29 mouse cellular contexts compared by ENCODE assay signal in the genomic region with DNA sequence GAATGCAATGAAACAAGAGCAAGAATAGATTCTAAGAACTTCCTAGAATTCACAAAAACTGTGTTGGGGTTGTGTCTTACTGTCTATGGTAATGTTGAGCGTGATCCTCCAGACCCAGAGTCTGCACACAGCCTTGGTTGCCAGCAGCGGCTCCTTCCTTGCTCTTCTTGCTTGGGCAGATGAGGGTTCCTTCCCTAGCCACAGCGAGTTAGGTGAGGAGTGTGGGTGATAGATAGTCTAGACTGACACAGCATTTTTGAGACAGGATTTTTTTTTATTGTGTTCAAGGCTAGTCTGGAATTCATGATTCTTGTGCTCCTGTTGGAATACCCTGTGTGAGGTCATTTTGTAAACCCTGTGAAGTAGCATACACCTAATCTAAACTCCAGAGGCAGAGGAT. TPM values are rescaled to one million over a fixed set of nuclear protein-coding genes. Genes with fewer than 3 reads are reported as not detected.
A peak's percentile ranks its signal among the peaks of the same experiment; 100 is the strongest.
DNase-seq lines count a peak whose midpoint lies in the region; ATAC-seq and TF ChIP-seq lines count a peak whose summit lies in the region.
"Had no signal": no experiment of that assay in that cellular context is flagged by ENCODE, and none has a peak within 500 bp of the region (broad histone marks: within the 10 kb centered on the region; RNA-seq: fewer than 3 reads in every experiment).

No protein-coding gene starts in this region.

- H3K27ac ChIP-seq in liver, embryonic 11.5 days (ENCODE audit: low read depth, low read length): peak overlapping the region; percentile 5; the same call in 1 of the 2 replicates
- peak overlapping the region; percentile 21; the same call in 1 of the 2 replicates for H3K27ac ChIP-seq in liver, embryonic 16.5 days (ENCODE audit: low read length)
- H3K27ac ChIP-seq in heart, embryonic 10.5 days: no peak overlapping the region
- no peak overlapping the region for H3K27ac ChIP-seq in layer of hippocampus, adult 2 months
- H3K27ac ChIP-seq: hindbrain, embryonic 13.5 days; left cerebral cortex, adult 2 months; limb, embryonic 13.5 days; midbrain, embryonic 13.5 days had no signal

- H3K9me3 ChIP-seq in G1E (replicated peaks): no peaks in the 10 kb centered on the region
- no peaks in the 10 kb centered on the region for H3K9me3 ChIP-seq in liver, embryonic 11.5 days (ENCODE audit: control insufficient read depth, low read length)
- H3K9me3 ChIP-seq in liver, embryonic 16.5 days (replicated peaks; ENCODE audit: control insufficient read depth, low read length): no peaks in the 10 kb centered on the region
- no peaks in the 10 kb centered on the region for H3K9me3 ChIP-seq in heart, embryonic 10.5 days
- H3K9me3 ChIP-seq: heart, embryonic 12.5 days; hindbrain, embryonic 13.5 days; limb, embryonic 13.5 days; midbrain, embryonic 13.5 days had no signal

- H3K9ac ChIP-seq in liver, embryonic 11.5 days (ENCODE audit: low read depth, low read length): no peak overlapping the region
- peak overlapping the region; percentile 14; the same call in 1 of the 2 replicates for H3K9ac ChIP-seq in liver, embryonic 16.5 days (ENCODE audit: low read depth, low read length)
- H3K9ac ChIP-seq: heart, embryonic 12.5 days; hindbrain, embryonic 13.5 days; limb, embryonic 13.5 days; midbrain, embryonic 13.5 days had no signal

- H3K36me3 ChIP-seq in G1E (replicated peaks): peaks cover 42% of the 10 kb centered on the region
- H3K36me3 ChIP-seq in liver, embryonic 11.5 days (ENCODE audit: control insufficient read depth, insufficient read depth, low read length): peaks cover 7% of the 10 kb centered on the region; the same call in 1 of the 2 replicates
- peaks cover 3% of the 10 kb centered on the region for H3K36me3 ChIP-seq in liver, embryonic 16.5 days (ENCODE audit: control insufficient read depth, insufficient read depth)
- H3K36me3 ChIP-seq in heart, embryonic 10.5 days: peaks cover 10% of the 10 kb centered on the region

- peak; percentile 29 for DNase-seq in G1E (ENCODE audit: low spot score)
- peak; percentile 22 for DNase-seq in c-Kit-positive CD71-positive TER-119-positive erythroid progenitor cells, embryonic 14.5 days (ENCODE audit: low spot score)
- no peak for DNase-seq in liver, embryonic 11.5 days (ENCODE audit: low spot score)
- no peak for DNase-seq in thymus, postnatal 36 days
- DNase-seq in adrenal gland, adult (ENCODE audit: inconsistent age in 2 of 2, low spot score in 1 of 2): no peak
- no peak for DNase-seq in heart, embryonic 10.5 days (ENCODE audit: low spot score)
- DNase-seq in layer of hippocampus, adult 2 months (ENCODE audit: low spot score in 2 of 2): no peak
- DNase-seq: adrenal gland, postnatal 14 days; cerebellum, adult 18-20 months; cerebellum, postnatal 10 days; gastrocnemius, postnatal 14 days; heart, postnatal 4 days; kidney, adult 8-10 months; kidney, postnatal 10 days; lung, adult 2 months; lung, postnatal 10 days; retina, postnatal 1 day; right cerebral cortex, postnatal 14 days; thymus, postnatal 14 days had no signal

- no peaks in the 10 kb centered on the region for H3K27me3 ChIP-seq in G1E (ENCODE audit: insufficient read depth, low read length)
- no peaks in the 10 kb centered on the region for H3K27me3 ChIP-seq in liver, embryonic 11.5 days (replicated peaks; ENCODE audit: control insufficient read depth, insufficient read depth, low read length)
- H3K27me3 ChIP-seq in liver, embryonic 16.5 days (ENCODE audit: control insufficient read depth, insufficient read depth, low read depth, low read length): no peaks in the 10 kb centered on the region
- no peaks in the 10 kb centered on the region for H3K27me3 ChIP-seq in heart, embryonic 10.5 days (ENCODE audit: insufficient read depth, poor library complexity, severe bottlenecking)
- H3K27me3 ChIP-seq: heart, embryonic 12.5 days; hindbrain, embryonic 13.5 days; limb, embryonic 13.5 days; midbrain, embryonic 13.5 days; Patski had no signal

- H3K4me1 ChIP-seq in G1E (ENCODE audit: insufficient read depth, low read depth, low read length): peaks cover 42% of the 10 kb centered on the region
- H3K4me1 ChIP-seq in liver, embryonic 11.5 days (replicated peaks; ENCODE audit: control insufficient read depth, insufficient read depth, low read length): peaks cover 19% of the 10 kb centered on the region
- H3K4me1 ChIP-seq in liver, embryonic 16.5 days (ENCODE audit: control insufficient read depth, low read depth, low read length): peaks cover 24% of the 10 kb centered on the region
- H3K4me1 ChIP-seq in heart, embryonic 10.5 days: no peaks in the 10 kb centered on the region
- H3K4me1 ChIP-seq: hindbrain, embryonic 13.5 days; limb, embryonic 13.5 days; midbrain, embryonic 13.5 days had no signal

- H3K4me3 ChIP-seq in G1E (ENCODE audit: low read depth, low read length): no peak overlapping the region
- H3K4me3 ChIP-seq in liver, embryonic 11.5 days (ENCODE audit: low read depth, low read length): no peak overlapping the region
- H3K4me3 ChIP-seq in liver, embryonic 16.5 days (ENCODE audit: low read depth, low read length): no peak overlapping the region
- H3K4me3 ChIP-seq in heart, embryonic 10.5 days: no peak overlapping the region
- no peak overlapping the region for H3K4me3 ChIP-seq in layer of hippocampus, adult 2 months
- H3K4me3 ChIP-seq: heart, embryonic 12.5 days; hindbrain, embryonic 13.5 days; left cerebral cortex, adult 2 months; limb, embryonic 13.5 days; midbrain, embryonic 13.5 days had no signal

- TF ChIP-seq CTCF in G1E (IDR thresholded peaks at IDR 0.05; ENCODE audit: low read depth, low read length): no peak
- no peak for TF ChIP-seq CTCF in layer of hippocampus, adult 2 months (conservative IDR thresholded peaks at IDR 0.05)

- ATAC-seq in G1E (ENCODE audit: extremely low read depth, insufficient number of reproducible peaks, low FRiP score, poor library complexity, severe bottlenecking): peak; percentile 74
- ATAC-seq in liver, embryonic 11.5 days (replicated peaks; ENCODE audit: low FRiP score): peak; percentile 83
- peak; percentile 80 for ATAC-seq in liver, embryonic 16.5 days (ENCODE audit: low read depth)
- ATAC-seq: CD4-positive, CD25-positive, alpha-beta regulatory T cell, adult 4 months; forebrain, embryonic 14.5 days; intestine, embryonic 16.5 days; midbrain, embryonic 13.5 days; Patski had no signal

- H3K4me2 ChIP-seq in liver, embryonic 11.5 days: no peak overlapping the region
- no peak overlapping the region for H3K4me2 ChIP-seq in liver, embryonic 16.5 days (ENCODE audit: low read depth, low read length)
- H3K4me2 ChIP-seq: heart, embryonic 12.5 days; hindbrain, embryonic 13.5 days; limb, embryonic 13.5 days; midbrain, embryonic 13.5 days had no signal

- 51% methylated on average over 3 of the region's 3 CpGs for WGBS in liver, embryonic 11.5 days
- WGBS in liver, embryonic 16.5 days (ENCODE audit: insufficient replicate concordance): 23% methylated on average over 3 of the region's 3 CpGs
- 87% methylated on average over 3 of the region's 3 CpGs for WGBS in heart, embryonic 10.5 days

RNA-seq across cellular contexts. Expression of gene Foxn2, which starts 41.1 kb away (rescaled TPM):
- total RNA-seq in G1E (2014; fragmentation: Nextera tagmentation) (43.9 and 44.0 TPM in 2 replicates), G1E (2017) (41.4 and 42.0 TPM in 2 replicates)
- polyA plus RNA-seq in G1E (2012): 15.4 and 18.8 TPM in 2 replicates
- 15.0 and 15.3 TPM in 2 replicates for polyA plus RNA-seq in liver, embryonic 11.5 days (2014; fragmentation: Nextera tagmentation; extraction: Ambion mirVana)
- 11.0 and 11.8 TPM in 2 replicates for polyA plus RNA-seq in liver, embryonic 16.5 days (2015; fragmentation: Nextera tagmentation; extraction: Ambion mirVana)
- polyA plus RNA-seq in heart, embryonic 10.5 days (2016; fragmentation: Nextera tagmentation; extraction: Ambion mirVana): 12.7 and 13.5 TPM in 2 replicates
- 10 to 100 TPM; 24.7 to 26.3 TPM for total RNA-seq in layer of hippocampus, adult 2 months (2021)

RNA-seq across cellular contexts. Expression of gene Ppp1r21, which starts 48.3 kb away (rescaled TPM):
- total RNA-seq in G1E (2014; fragmentation: Nextera tagmentation) (31.8 and 34.3 TPM in 2 replicates), G1E (2017) (31.0 and 33.5 TPM in 2 replicates)
- polyA plus RNA-seq in G1E (2012): 3.4 and 4.6 TPM in 2 replicates
- 16.2 and 16.6 TPM in 2 replicates for polyA plus RNA-seq in liver, embryonic 11.5 days (2014; fragmentation: Nextera tagmentation; extraction: Ambion mirVana)
- 9.6 and 10.6 TPM in 2 replicates for polyA plus RNA-seq in liver, embryonic 16.5 days (2015; fragmentation: Nextera tagmentation; extraction: Ambion mirVana)
- 17.3 and 19.6 TPM in 2 replicates for polyA plus RNA-seq in heart, embryonic 10.5 days (2016; fragmentation: Nextera tagmentation; extraction: Ambion mirVana)
- 10 to 100 TPM; 82.8 to 87.7 TPM for total RNA-seq in layer of hippocampus, adult 2 months (2021)

Comparison
In these comparisons a context has a peak if more than half of its experiments do, and no peak if none do; other contexts are left out.
1. DNase-seq: peak in G1E (single experiment) and c-Kit-positive CD71-positive TER-119-positive erythroid progenitor cells, embryonic 14.5 days (single experiment); none in liver, embryonic 11.5 days (single experiment), thymus, postnatal 36 days (0 of 2), adrenal gland, adult (0 of 2), heart, embryonic 10.5 days (single experiment) and layer of hippocampus, adult 2 months (0 of 2).
2. H3K27ac ChIP-seq: peak in liver, embryonic 11.5 days (single experiment) and liver, embryonic 16.5 days (single experiment); none in heart, embryonic 10.5 days (single experiment) and layer of hippocampus, adult 2 months (single experiment).
3. Peak in every context shown above with its lines, with median percentiles within 50 percentile points of each other: ATAC-seq.